Mouse (Mus musculus): ENCODE data around the gene Cplx3.

Gene Cplx3

GRCm38 (mm10) chr9:57598851-57599563 lies 7.1 kb downstream of the Cplx3 start:
- no peak for TF ChIP-seq GATA4 (IDR thresholded peaks at IDR 0.05; ENCODE audit: insufficient replicate concordance, low read length)

GRCm38 (mm10) chr9:57597929-57598382 lies 8.1 kb downstream of the Cplx3 start:
- peak; percentile 13; the same call in 1 of the 2 replicates for TF ChIP-seq GATA4 (IDR thresholded peaks at IDR 0.05; ENCODE audit: insufficient replicate concordance, low read length)

- no peak for TF ChIP-seq GATA4 (IDR thresholded peaks at IDR 0.05; ENCODE audit: insufficient replicate concordance, low read length)
Observed at GRCm38 (mm10) chr9:57597265-57597664, 8.8 kb downstream of the Cplx3 start.

GRCm38 (mm10) chr9:57594174-57594509 lies 11.9 kb downstream of the Cplx3 start:
- no peak for TF ChIP-seq GATA4 (IDR thresholded peaks at IDR 0.05; ENCODE audit: insufficient replicate concordance, low read length)

GRCm38 (mm10) chr9:57593454-57594173 lies 12.5 kb downstream of the Cplx3 start:
- no peak for TF ChIP-seq GATA4 (IDR thresholded peaks at IDR 0.05; ENCODE audit: insufficient replicate concordance, low read length)

GRCm38 (mm10) chr9:57590726-57591125 lies 15.4 kb downstream of the Cplx3 start:
- TF ChIP-seq GATA4 (IDR thresholded peaks at IDR 0.05; ENCODE audit: insufficient replicate concordance, low read length): no peak

GRCm38 (mm10) chr9:57589224-57590126 lies 16.6 kb downstream of the Cplx3 start, which contains the start of gene Ulk3:
Ulk3 (plus strand) TSS chr9:57589452.
- no peak for TF ChIP-seq GATA4 (IDR thresholded peaks at IDR 0.05; ENCODE audit: insufficient replicate concordance, low read length)

GRCm38 (mm10) chr9:57584991-57585390 lies 21.1 kb downstream of the Cplx3 start:
- no peak for TF ChIP-seq GATA4 (IDR thresholded peaks at IDR 0.05; ENCODE audit: insufficient replicate concordance, low read length)

- TF ChIP-seq GATA4 (IDR thresholded peaks at IDR 0.05; ENCODE audit: insufficient replicate concordance, low read length): no peak
Observed at GRCm38 (mm10) chr9:57577144-57577849, 28.8 kb downstream of the Cplx3 start.

GRCm38 (mm10) chr9:57575577-57575976 lies 30.5 kb downstream of the Cplx3 start:
- no peak for TF ChIP-seq GATA4 (IDR thresholded peaks at IDR 0.05; ENCODE audit: insufficient replicate concordance, low read length)

GRCm38 (mm10) chr9:57574397-57574796 lies 31.7 kb downstream of the Cplx3 start:
- no peak for TF ChIP-seq GATA4 (IDR thresholded peaks at IDR 0.05; ENCODE audit: insufficient replicate concordance, low read length)

- no peak for TF ChIP-seq GATA4 (IDR thresholded peaks at IDR 0.05; ENCODE audit: insufficient replicate concordance, low read length)
Observed at GRCm38 (mm10) chr9:57568500-57568899, 37.6 kb downstream of the Cplx3 start.

- no peak for TF ChIP-seq GATA4 (IDR thresholded peaks at IDR 0.05; ENCODE audit: insufficient replicate concordance, low read length)
Observed at GRCm38 (mm10) chr9:57566846-57567245, 39.2 kb downstream of the Cplx3 start.

- TF ChIP-seq GATA4 (IDR thresholded peaks at IDR 0.05; ENCODE audit: insufficient replicate concordance, low read length): no peak
Observed at GRCm38 (mm10) chr9:57565741-57566221, 40.3 kb downstream of the Cplx3 start.

GRCm38 (mm10) chr9:57564609-57565008 lies 41.5 kb downstream of the Cplx3 start:
- TF ChIP-seq GATA4 (IDR thresholded peaks at IDR 0.05; ENCODE audit: insufficient replicate concordance, low read length): no peak

Data from liver, adult (tissue).